Mouse (Mus musculus): ENCODE results near the gene Arrb2. TPM values are rescaled to one million over a fixed set of nuclear protein-coding genes. Genes with fewer than 3 reads are reported as not detected.
"Not testable (repeated sequence)": the region's sequence is repeated elsewhere in the genome, so short reads cannot be mapped to it uniquely, and the experiment has no call there.

Gene Arrb2
- total and polyA plus RNA-seq, 2 experiments from 2014 or later = 44.9 to 74.4 TPM

DNA sequence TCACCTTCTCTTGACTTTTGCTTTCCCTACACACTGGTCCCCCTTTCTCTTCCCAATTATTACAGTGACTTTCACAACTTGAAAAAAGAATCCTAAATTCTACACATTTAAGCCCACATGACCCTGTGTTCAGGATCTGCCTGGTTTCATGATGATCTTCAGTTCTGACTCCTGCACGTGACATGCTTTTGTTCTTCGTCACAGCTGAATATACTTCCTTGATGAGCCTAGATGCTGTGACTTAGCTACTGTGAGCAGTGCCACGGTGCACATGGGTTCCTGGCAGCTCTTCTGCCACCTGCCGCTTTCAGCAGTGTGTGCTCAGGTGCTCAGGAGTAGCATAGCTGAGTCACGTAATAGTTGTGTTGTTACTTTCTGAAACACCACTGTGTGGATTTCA, 19.8 kb upstream of the Arrb2 start:
- Histone ChIP-seq H3K4me2 (ENCODE audit: low read depth) (no peak overlapping the region), H3K9me3 (ENCODE audit: low read length) (no peaks in the 10 kb centered on the region), H3K27ac (ENCODE audit: low read depth, low read length) (no peak overlapping the region), H3K4me3 (ENCODE audit: low read depth, low read length) (no peak overlapping the region), H3K4me1 (ENCODE audit: insufficient read depth) (peaks cover 11% of the 10 kb centered on the region), H3K9ac (no peak overlapping the region), H3K27me3 (ENCODE audit: insufficient read depth, low read length) (no peaks in the 10 kb centered on the region), H3K36me3 (ENCODE audit: insufficient read depth) (no peaks in the 10 kb centered on the region)
- 74% methylated on average over 5 of the region's 5 CpGs for whole genome bisulfite sequencing
- TF ChIP-seq CTCF (IDR thresholded peaks at IDR 0.05; ENCODE audit: low read depth) = no peak
- ATAC-seq = no peak
- no peak for DNase-seq

DNA sequence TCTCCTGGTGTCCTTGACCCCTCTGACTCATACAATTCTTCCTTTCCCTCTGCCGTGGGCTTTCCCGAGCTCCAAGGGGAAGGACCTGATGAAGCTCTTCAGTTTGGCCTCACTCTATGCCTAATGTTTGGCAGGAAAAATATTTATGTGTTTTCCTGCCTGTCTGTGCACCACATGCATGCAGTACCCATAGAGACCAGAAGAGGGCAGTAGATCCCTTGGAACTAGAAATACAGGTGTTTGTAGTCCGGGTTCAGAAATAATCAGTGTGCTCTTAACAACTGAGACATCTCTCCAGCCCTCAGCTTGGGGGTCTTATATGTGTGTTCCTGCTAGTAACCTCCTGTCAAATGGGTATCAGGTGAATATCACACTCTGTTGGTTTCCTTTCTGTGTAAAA, 18.5 kb upstream of the Arrb2 start:
- no peak overlapping the region for H3K27ac ChIP-seq (ENCODE audit: low read depth, low read length)
- H3K4me2 ChIP-seq (ENCODE audit: low read depth) = no peak overlapping the region
- no peak for ATAC-seq
- TF ChIP-seq CTCF (IDR thresholded peaks at IDR 0.05; ENCODE audit: low read depth) = peak; percentile 94
- H3K4me3 ChIP-seq (ENCODE audit: low read depth, low read length) = no peak overlapping the region
- no peaks in the 10 kb centered on the region for H3K36me3 ChIP-seq (ENCODE audit: insufficient read depth)
- peaks cover 1% of the 10 kb centered on the region; the same call in 1 of the 2 replicates for H3K4me1 ChIP-seq (ENCODE audit: insufficient read depth)
- H3K27me3 ChIP-seq (ENCODE audit: insufficient read depth, low read length) = no peaks in the 10 kb centered on the region
- H3K9me3 ChIP-seq (ENCODE audit: low read length) = no peaks in the 10 kb centered on the region
- DNase-seq = peak; percentile 87
- WGBS = 8% methylated on average over 3 of the region's 3 CpGs
- no peak overlapping the region for H3K9ac ChIP-seq

DNA sequence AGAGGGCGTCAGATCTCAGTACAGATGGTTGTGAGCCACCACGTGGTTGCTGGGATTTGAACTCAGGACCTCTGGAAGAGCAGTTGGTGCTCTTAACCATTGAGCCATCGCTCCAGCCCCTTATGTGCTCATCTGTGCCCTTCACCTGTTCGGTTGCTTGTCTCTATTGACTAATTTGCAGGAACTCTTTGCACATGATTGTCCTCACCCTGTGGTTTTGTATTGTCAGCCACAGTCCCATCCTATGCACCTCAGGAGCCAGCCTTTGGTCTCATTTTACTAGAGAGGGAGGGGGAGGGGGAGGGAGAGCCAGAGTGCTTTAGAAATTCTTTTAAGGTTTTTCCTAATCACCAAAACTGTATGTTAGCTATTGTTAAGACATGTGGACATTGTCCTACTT, 14.2 kb upstream of the Arrb2 start:
- H3K27ac ChIP-seq (ENCODE audit: low read depth, low read length) = no peak overlapping the region
- H3K4me1 ChIP-seq (ENCODE audit: insufficient read depth) = no peaks in the 10 kb centered on the region
- no peak overlapping the region for H3K9ac ChIP-seq
- no peaks in the 10 kb centered on the region for H3K27me3 ChIP-seq (ENCODE audit: insufficient read depth, low read length)
- no peak overlapping the region for H3K4me3 ChIP-seq (ENCODE audit: low read depth, low read length)
- WGBS = 71% methylated on average over 4 of the region's 4 CpGs
- ATAC-seq (no peak), DNase-seq (no peak)
- TF ChIP-seq CTCF (IDR thresholded peaks at IDR 0.05; ENCODE audit: low read depth) = no peak
- no peaks in the 10 kb centered on the region for H3K9me3 ChIP-seq (ENCODE audit: low read length)
- H3K4me2 ChIP-seq (ENCODE audit: low read depth) = no peak overlapping the region
- no peaks in the 10 kb centered on the region for H3K36me3 ChIP-seq (ENCODE audit: insufficient read depth)

DNA sequence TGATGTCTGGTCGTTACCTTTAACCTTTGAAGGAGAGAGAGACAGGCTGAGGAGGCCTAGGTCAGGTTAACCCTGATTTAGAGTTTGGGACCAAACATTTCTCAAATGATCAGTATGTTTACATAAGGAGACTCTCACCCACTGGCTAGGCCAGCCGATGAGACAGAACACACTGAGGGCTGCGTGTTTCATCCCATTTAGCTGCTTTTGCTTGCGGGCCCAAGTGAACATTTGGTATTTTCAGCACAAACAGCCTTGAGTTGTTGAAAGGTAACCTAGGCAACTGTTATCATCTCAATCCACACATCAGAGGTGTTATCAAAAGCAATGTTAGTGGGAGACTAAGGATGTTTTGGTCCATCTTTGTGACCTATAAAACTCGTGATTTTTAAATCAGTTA, 12.9 kb upstream of the Arrb2 start:
- no peak overlapping the region for H3K27ac ChIP-seq (ENCODE audit: low read depth, low read length)
- ATAC-seq (no peak), DNase-seq (no peak)
- H3K9ac ChIP-seq = no peak overlapping the region
- H3K36me3 ChIP-seq (ENCODE audit: insufficient read depth) = no peaks in the 10 kb centered on the region
- no peak overlapping the region for H3K4me3 ChIP-seq (ENCODE audit: low read depth, low read length)
- WGBS = 61% methylated on average over 5 of the region's 5 CpGs
- H3K9me3 ChIP-seq (ENCODE audit: low read length) = no peaks in the 10 kb centered on the region
- no peaks in the 10 kb centered on the region for H3K4me1 ChIP-seq (ENCODE audit: insufficient read depth)
- no peak for TF ChIP-seq CTCF (IDR thresholded peaks at IDR 0.05; ENCODE audit: low read depth)
- no peaks in the 10 kb centered on the region for H3K27me3 ChIP-seq (ENCODE audit: insufficient read depth, low read length)
- H3K4me2 ChIP-seq (ENCODE audit: low read depth) = no peak overlapping the region

DNA sequence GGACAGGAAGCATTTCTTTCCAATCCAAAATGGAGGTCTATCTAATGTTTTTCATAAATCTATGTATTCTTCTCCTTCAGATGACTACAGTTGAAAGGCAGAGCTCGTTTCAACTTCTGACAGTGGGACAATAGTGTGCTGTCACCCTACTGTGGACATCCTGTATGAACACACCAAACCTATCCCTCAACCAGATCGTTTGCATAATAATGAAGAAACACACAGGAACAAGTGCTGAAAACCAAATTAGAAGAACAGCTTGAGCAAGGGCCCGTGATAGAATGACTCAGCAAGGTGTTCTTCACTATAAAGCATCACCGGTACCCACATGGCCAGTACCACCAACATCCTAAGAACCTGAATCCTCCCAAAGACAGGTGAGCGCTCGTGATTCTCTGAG, 5.8 kb upstream of the Arrb2 start:
- H3K4me2 ChIP-seq (ENCODE audit: low read depth); H3K4me1 ChIP-seq (ENCODE audit: insufficient read depth); H3K9me3 ChIP-seq (ENCODE audit: low read length); H3K27me3 ChIP-seq (ENCODE audit: insufficient read depth, low read length); H3K9ac ChIP-seq; DNase-seq; ATAC-seq; H3K4me3 ChIP-seq (ENCODE audit: low read depth, low read length); H3K36me3 ChIP-seq (ENCODE audit: insufficient read depth); H3K27ac ChIP-seq (ENCODE audit: low read depth, low read length): not testable (repeated sequence)
- WGBS = 61% methylated on average over 6 of the region's 6 CpGs

DNA sequence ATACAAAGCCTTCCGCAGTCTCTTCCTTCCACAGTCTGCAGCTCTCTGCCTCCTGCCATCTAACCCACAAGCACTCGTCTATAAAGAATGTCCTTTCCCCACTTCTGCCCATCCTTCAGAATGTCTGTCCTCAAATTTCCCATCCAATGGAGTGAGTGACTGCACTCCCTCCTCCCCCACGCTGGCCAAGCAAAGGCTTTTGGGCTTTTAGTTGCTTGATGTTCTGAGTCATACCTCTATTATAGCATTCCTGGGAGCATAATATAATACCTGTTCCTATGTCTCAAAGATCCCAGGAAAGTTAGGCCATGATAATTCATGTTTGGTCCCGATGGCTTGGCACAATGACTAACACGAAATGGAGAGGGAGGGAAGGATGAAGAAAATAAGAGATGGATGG, 861 bp upstream of the Arrb2 start:
- H3K4me1 ChIP-seq (ENCODE audit: insufficient read depth) = peaks cover 9% of the 10 kb centered on the region
- ATAC-seq (no peak), DNase-seq (no peak)
- no peak for TF ChIP-seq CTCF (IDR thresholded peaks at IDR 0.05; ENCODE audit: low read depth)
- peak overlapping the region; percentile 93; the same call in 1 of the 2 replicates for H3K9ac ChIP-seq
- H3K4me2 ChIP-seq (ENCODE audit: low read depth) = peak overlapping the region; percentile 80; the same call in 1 of the 2 replicates
- peak overlapping the region; percentile 94 for H3K27ac ChIP-seq (ENCODE audit: low read depth, low read length)
- H3K9me3 ChIP-seq (ENCODE audit: low read length) = no peaks in the 10 kb centered on the region
- H3K4me3 ChIP-seq (ENCODE audit: low read depth, low read length) = peak overlapping the region; percentile 81
- no peaks in the 10 kb centered on the region for H3K27me3 ChIP-seq (ENCODE audit: insufficient read depth, low read length)
- H3K36me3 ChIP-seq (ENCODE audit: insufficient read depth) = peaks cover 7% of the 10 kb centered on the region
- 21% methylated on average over 5 of the region's 5 CpGs for WGBS

DNA sequence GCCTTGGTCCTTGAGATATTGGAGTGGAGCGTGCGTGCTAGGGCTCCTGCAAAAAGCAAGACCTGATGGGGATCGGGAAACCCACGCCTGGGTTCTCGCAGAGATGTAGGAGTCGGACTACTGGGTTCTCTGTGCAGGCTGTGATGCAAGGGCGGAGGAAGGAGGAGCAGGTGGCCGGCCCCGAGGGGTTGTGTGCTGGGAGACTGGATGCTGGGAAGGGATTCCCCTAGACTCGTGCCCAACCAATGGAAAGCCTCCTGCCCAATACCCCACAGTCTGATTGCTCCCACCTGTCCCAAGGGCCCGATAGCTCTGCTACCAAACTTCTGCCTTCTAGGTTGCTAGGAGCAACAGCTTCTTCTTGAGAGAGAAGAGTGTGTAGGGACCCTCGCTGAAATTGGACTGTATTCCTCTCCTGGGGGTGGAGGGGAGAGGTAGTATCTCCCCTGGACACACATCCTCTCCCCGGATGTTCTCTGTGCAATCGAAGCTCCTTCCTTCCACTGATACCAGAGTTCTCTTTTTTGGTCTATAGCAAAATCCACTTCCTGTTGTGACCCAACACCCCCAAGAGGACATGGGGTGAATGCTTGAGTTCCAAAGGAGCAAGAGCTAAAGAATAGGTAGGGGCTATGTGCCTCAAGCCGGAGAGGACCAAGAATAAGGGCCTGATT, 597 bp downstream of the Arrb2 start:
- Histone ChIP-seq H3K9ac (peak overlapping the region; percentile 93), H3K36me3 (ENCODE audit: insufficient read depth) (peaks cover 21% of the 10 kb centered on the region), H3K4me1 (ENCODE audit: insufficient read depth) (peaks cover 9% of the 10 kb centered on the region), H3K4me3 (ENCODE audit: low read depth, low read length) (peak overlapping the region; percentile 81), H3K27ac (ENCODE audit: low read depth, low read length) (peak overlapping the region; percentile 94), H3K4me2 (ENCODE audit: low read depth) (peak overlapping the region; percentile 80), H3K27me3 (ENCODE audit: insufficient read depth, low read length) (no peaks in the 10 kb centered on the region), H3K9me3 (ENCODE audit: low read length) (no peaks in the 10 kb centered on the region)
- TF ChIP-seq CTCF (IDR thresholded peaks at IDR 0.05; ENCODE audit: low read depth) = 0 out of 2 replicates have a peak, but pooled peaks have one; percentile 5
- ATAC-seq (peak; percentile 7), DNase-seq (no peak)
- WGBS = 4% methylated on average over 15 of the region's 15 CpGs
